Comparison of ENCODE assay signal across 1 mouse cellular context in genomic region chr7:30957367-30957783, GRCm38 (mm10).
TF ChIP-seq lines count a peak whose summit lies in the region.

No protein-coding gene starts in this region.

TF ChIP-seq in CH12.LX, 34 proteins besides CTCF, POLR2A, EP300 and RAD21:
- TF ChIP-seq E2F4 (IDR thresholded peaks at IDR 0.05; ENCODE audit: insufficient replicate concordance, low read depth, low read length) (peak; percentile 36; the same call in 1 of the 2 replicates), TBP (conservative IDR thresholded peaks at IDR 0.05; ENCODE audit: low read depth, low read length) (peak; percentile 55; the same call in 1 of the 2 replicates), KAT2A (IDR thresholded peaks at IDR 0.05; ENCODE audit: insufficient replicate concordance, low read length) (0 out of 2 replicates have a peak, but pooled peaks have one; percentile 47), ZKSCAN1 (IDR thresholded peaks at IDR 0.05; ENCODE audit: borderline replicate concordance, low read depth, low read length) (no peak), JUN (IDR thresholded peaks at IDR 0.05; ENCODE audit: insufficient read depth, low read depth, low read length) (no peak), SIN3A (IDR thresholded peaks at IDR 0.05; ENCODE audit: low read length) (no peak), TCF12 (IDR thresholded peaks at IDR 0.05; ENCODE audit: low read depth, low read length) (peak; percentile 68; the same call in 1 of the 2 replicates), NELFE (IDR thresholded peaks at IDR 0.05; ENCODE audit: low read depth, low read length) (peak; percentile 74), NRF1 (IDR thresholded peaks at IDR 0.05; ENCODE audit: low read depth, low read length) (peak; percentile 89), CHD1 (IDR thresholded peaks at IDR 0.05; ENCODE audit: low read depth, low read length) (no peak), MXI1 (IDR thresholded peaks at IDR 0.05; ENCODE audit: low read depth, low read length) (no peak; the same call in 1 of the 2 replicates), ELF1 (IDR thresholded peaks at IDR 0.05; ENCODE audit: low read depth, low read length) (no peak; the same call in 1 of the 2 replicates), IRF4 (IDR thresholded peaks at IDR 0.05; ENCODE audit: low read depth, low read length) (no peak), BHLHE40 (IDR thresholded peaks at IDR 0.05; ENCODE audit: low read depth, low read length) (no peak), GABPA (IDR thresholded peaks at IDR 0.05; ENCODE audit: insufficient replicate concordance, low read depth, low read length) (no peak), UBTF (IDR thresholded peaks at IDR 0.05; ENCODE audit: low read depth, low read length) (peak; percentile 66; the same call in 1 of the 2 replicates), CHD2 (IDR thresholded peaks at IDR 0.05; ENCODE audit: low read length) (no peak), POLR2AphosphoS2 (IDR thresholded peaks at IDR 0.05; ENCODE audit: low read depth, low read length) (peak; percentile 51; the same call in 1 of the 2 replicates), ZC3H11A (IDR thresholded peaks at IDR 0.05; ENCODE audit: low read depth, low read length) (no peak), HCFC1 (IDR thresholded peaks at IDR 0.05; ENCODE audit: low read depth, low read length) (peak; percentile 57), MEF2A (IDR thresholded peaks at IDR 0.05; ENCODE audit: borderline replicate concordance, low read depth, low read length) (no peak), MAX (IDR thresholded peaks at IDR 0.05; ENCODE audit: low read length) (peak; percentile 50; the same call in 1 of the 2 replicates), SMC3 (IDR thresholded peaks at IDR 0.05; ENCODE audit: low read depth, low read length) (no peak), ZMIZ1 (IDR thresholded peaks at IDR 0.05; ENCODE audit: low read depth, low read length) (peak; percentile 21; the same call in 1 of the 2 replicates)
